Mouse (Mus musculus) forebrain, embryonic 11.5 days (tissue): ENCODE measurements at regions not wholly inside any gene's neighbourhood (a gene's known extent, or its start where the extent isn't known, plus 50 kb on each side); places are given as distances from the start of the nearest gene placed in this dataset.

Experiments used
- ATAC-seq: fragments of 200-750 bp; cut with Nextera tagmentation; replicated peaks from 2 replicates; pipeline ENCODE4 v1.8.0; 2017; ENCODE audit warnings: moderate TSS enrichment; ENCODE audit not compliant: low FRiP score
- DNase-seq: peaks from one replicate; pipeline ENCODE4 v3.0.0-alpha.2; 2017; ENCODE audit warnings: low spot score
- H3K27ac ChIP-seq: fragments of 300-500 bp; sonication (generic); 2 replicates; pipeline ENCODE4 v1.5.1; 2014; ENCODE audit warnings: low read depth, low read length
- H3K27me3 ChIP-seq: fragments of 300-500 bp; sonication (generic); 2 replicates; pipeline ENCODE4 v1.6.1; 2014; ENCODE audit warnings: mild to moderate bottlenecking, low read length, mixed read lengths; ENCODE audit not compliant: control insufficient read depth, insufficient read depth
- H3K36me3 ChIP-seq: fragments of 300-500 bp; sonication (generic); 2 replicates; pipeline ENCODE4 v1.6.1; 2014; ENCODE audit warnings: mild to moderate bottlenecking, low read length, moderate library complexity, mixed read lengths; ENCODE audit not compliant: control insufficient read depth, insufficient read depth
- H3K4me1 ChIP-seq: fragments of 300-500 bp; sonication (generic); replicated peaks from 2 replicates; pipeline ENCODE4 v1.6.1; 2014; ENCODE audit warnings: low read length, mixed read lengths; ENCODE audit not compliant: control insufficient read depth, insufficient read depth
- H3K4me2 ChIP-seq: fragments of 300-500 bp; sonication (generic); 2 replicates; pipeline ENCODE4 v1.6.1; 2014; ENCODE audit warnings: low read depth, mild to moderate bottlenecking, low read length, moderate library complexity, mixed read lengths; ENCODE audit not compliant: severe bottlenecking
- H3K4me3 ChIP-seq: fragments of 300-500 bp; sonication (generic); 2 replicates; pipeline ENCODE4 v1.5.1; 2014; ENCODE audit warnings: low read depth, low read length
- H3K9ac ChIP-seq: fragments of 300-500 bp; sonication (generic); 2 replicates; pipeline ENCODE4 v1.6.1; 2014; ENCODE audit warnings: low read length
- H3K9me3 ChIP-seq: fragments of 300-500 bp; sonication (generic); 2 replicates; pipeline ENCODE4 v1.6.1; 2016; ENCODE audit warnings: low read length, mixed read lengths; ENCODE audit not compliant: control insufficient read depth
- WGBS: fragments of 180-500 bp; shearing (Covaris S2); extraction: QIAGEN DNeasy Blood & Tissue Kit; methylation state at CpG from one replicate; pipeline ENCODE4 v1.1.7; 2014; 5-methylcytosine and 5-hydroxymethylcytosine counted together

- 76% methylated on average over 7 of the region's 7 CpGs for WGBS
- H3K4me1 ChIP-seq = no peaks in the 10 kb centered on the region; the same call in 1 of the 2 replicates
Observed at GRCm38 (mm10) chr2:117543301-117543782, 200.5 kb upstream of the Rasgrp1 start.

GRCm38 (mm10) chr2:117548273-117548672 is 205.5 kb upstream of the Rasgrp1 start:
- no peak overlapping the region for H3K4me2 ChIP-seq
- no peaks in the 10 kb centered on the region for H3K4me1 ChIP-seq
- 84% methylated on average over 4 of the region's 4 CpGs for WGBS
- H3K9ac ChIP-seq = no peak overlapping the region
- no peak for ATAC-seq
- H3K36me3 ChIP-seq = no peaks in the 10 kb centered on the region
- no peak overlapping the region for H3K4me3 ChIP-seq
- DNase-seq = no peak
- H3K27ac ChIP-seq = no peak overlapping the region
- H3K9me3 ChIP-seq = no peaks in the 10 kb centered on the region
- no peaks in the 10 kb centered on the region for H3K27me3 ChIP-seq

More at GRCm38 (mm10) chr2:117543301-117543782, 200.5 kb upstream of the Rasgrp1 start:
- Histone ChIP-seq H3K36me3 (no peaks in the 10 kb centered on the region), H3K9me3 (no peaks in the 10 kb centered on the region), H3K27ac (no peak overlapping the region), H3K27me3 (no peaks in the 10 kb centered on the region), H3K4me3 (no peak overlapping the region), H3K4me2 (no peak overlapping the region), H3K9ac (no peak overlapping the region)
- DNase-seq = no peak
- no peak for ATAC-seq

- ATAC-seq (no peak), DNase-seq (no peak)
- 79% methylated on average over 2 of the region's 2 CpGs for WGBS
- H3K4me1 ChIP-seq = no peaks in the 10 kb centered on the region
- H3K4me2 ChIP-seq = no peak overlapping the region
- H3K36me3 ChIP-seq = no peaks in the 10 kb centered on the region
- H3K4me3 ChIP-seq = no peak overlapping the region
- H3K9me3 ChIP-seq = no peaks in the 10 kb centered on the region
- H3K27me3 ChIP-seq = no peaks in the 10 kb centered on the region
- H3K27ac ChIP-seq = no peak overlapping the region
- H3K9ac ChIP-seq = no peak overlapping the region
Observed at GRCm38 (mm10) chr2:117556301-117556700, 213.5 kb upstream of the Rasgrp1 start.

- Histone ChIP-seq H3K4me2 (no peak overlapping the region), H3K36me3 (no peaks in the 10 kb centered on the region), H3K9me3 (no peaks in the 10 kb centered on the region), H3K4me3 (no peak overlapping the region), H3K9ac (no peak overlapping the region), H3K27ac (no peak overlapping the region), H3K4me1 (no peaks in the 10 kb centered on the region), H3K27me3 (no peaks in the 10 kb centered on the region)
- DNase-seq (no peak), ATAC-seq (no peak)
- 71% methylated on average over 7 of the region's 7 CpGs for WGBS
Observed at GRCm38 (mm10) chr2:117570987-117571386, 228.2 kb upstream of the Rasgrp1 start.

GRCm38 (mm10) chr2:117587381-117587780 is 244.6 kb upstream of the Rasgrp1 start:
- Histone ChIP-seq H3K4me3 (no peak overlapping the region), H3K4me2 (no peak overlapping the region), H3K9ac (no peak overlapping the region), H3K27ac (no peak overlapping the region), H3K9me3 (no peaks in the 10 kb centered on the region), H3K27me3 (no peaks in the 10 kb centered on the region), H3K4me1 (no peaks in the 10 kb centered on the region), H3K36me3 (no peaks in the 10 kb centered on the region)
- DNase-seq = no peak
- ATAC-seq = no peak
- WGBS = 79% methylated on average over 3 of the region's 3 CpGs

GRCm38 (mm10) chr2:117595028-117595427 is 252.2 kb upstream of the Rasgrp1 start:
- H3K4me1 ChIP-seq = no peaks in the 10 kb centered on the region
- 58% methylated on average over 2 of the region's 2 CpGs for whole genome bisulfite sequencing
- no peaks in the 10 kb centered on the region for H3K36me3 ChIP-seq
- no peak overlapping the region for H3K27ac ChIP-seq
- H3K9ac ChIP-seq = no peak overlapping the region
- H3K4me3 ChIP-seq = no peak overlapping the region
- DNase-seq (no peak), ATAC-seq (no peak)
- H3K27me3 ChIP-seq = no peaks in the 10 kb centered on the region
- no peak overlapping the region for H3K4me2 ChIP-seq
- no peaks in the 10 kb centered on the region for H3K9me3 ChIP-seq

- no peak overlapping the region for H3K27ac ChIP-seq
- ATAC-seq = no peak
- no peaks in the 10 kb centered on the region for H3K36me3 ChIP-seq
- no peaks in the 10 kb centered on the region for H3K4me1 ChIP-seq
- H3K27me3 ChIP-seq = no peaks in the 10 kb centered on the region
- no peak overlapping the region for H3K9ac ChIP-seq
- no peak overlapping the region for H3K4me3 ChIP-seq
- H3K4me2 ChIP-seq = no peak overlapping the region
- no peaks in the 10 kb centered on the region for H3K9me3 ChIP-seq
- no peak for DNase-seq
Observed at GRCm38 (mm10) chr2:117597573-117597972, 254.8 kb upstream of the Rasgrp1 start.

GRCm38 (mm10) chr2:117614772-117615171 is 272.0 kb upstream of the Rasgrp1 start:
- Histone ChIP-seq H3K27ac (no peak overlapping the region), H3K36me3 (no peaks in the 10 kb centered on the region), H3K4me3 (no peak overlapping the region), H3K4me2 (no peak overlapping the region), H3K27me3 (no peaks in the 10 kb centered on the region), H3K4me1 (no peaks in the 10 kb centered on the region), H3K9me3 (no peaks in the 10 kb centered on the region), H3K9ac (no peak overlapping the region)
- 56% methylated on average over 1 of the region's 1 CpGs for WGBS
- ATAC-seq = no peak
- no peak for DNase-seq

GRCm38 (mm10) chr2:117618063-117618462 is 275.3 kb upstream of the Rasgrp1 start:
- H3K4me3 ChIP-seq = no peak overlapping the region
- H3K4me2 ChIP-seq = no peak overlapping the region
- H3K9me3 ChIP-seq = no peaks in the 10 kb centered on the region
- H3K27ac ChIP-seq = no peak overlapping the region
- ATAC-seq (no peak), DNase-seq (no peak)
- no peaks in the 10 kb centered on the region for H3K36me3 ChIP-seq
- H3K9ac ChIP-seq = no peak overlapping the region
- H3K4me1 ChIP-seq = no peaks in the 10 kb centered on the region
- 84% methylated on average over 3 of the region's 3 CpGs for WGBS
- H3K27me3 ChIP-seq = no peaks in the 10 kb centered on the region
